Mouse (Mus musculus) liver, embryonic 15.5 days (tissue): ENCODE data around the gene Rinl. TPM values are rescaled to one million over a fixed set of nuclear protein-coding genes. Genes with fewer than 3 reads are reported as not detected.
A peak's percentile ranks its signal among the peaks of the same experiment; 100 is the strongest.

Experiments used
- ATAC-seq: fragments of 200-750 bp; cut with Nextera tagmentation; 2 replicates; pipeline ENCODE4 v1.8.0; 2017; ENCODE audit warnings: moderate number of reproducible peaks, mild to moderate bottlenecking, moderate library complexity; ENCODE audit not compliant: insufficient read depth
- H3K27ac ChIP-seq: fragments of 300-500 bp; sonication (generic); replicated peaks from 2 replicates; pipeline ENCODE4 v1.5.1; 2015; ENCODE audit warnings: mild to moderate bottlenecking, inconsistent platforms
- H3K27me3 ChIP-seq: fragments of 300-500 bp; sonication (generic); 2 replicates; pipeline ENCODE4 v1.6.1; 2015; ENCODE audit warnings: mild to moderate bottlenecking, inconsistent platforms
- H3K36me3 ChIP-seq: fragments of 300-500 bp; sonication (generic); replicated peaks from 2 replicates; pipeline ENCODE4 v1.6.1; 2015; ENCODE audit warnings: moderate library complexity, mild to moderate bottlenecking, inconsistent platforms
- H3K4me1 ChIP-seq: fragments of 300-500 bp; sonication (generic); replicated peaks from 2 replicates; pipeline ENCODE4 v1.6.1; 2015; ENCODE audit warnings: inconsistent platforms
- H3K4me2 ChIP-seq: fragments of 300-500 bp; sonication (generic); 2 replicates; pipeline ENCODE4 v1.6.1; 2015; ENCODE audit warnings: moderate library complexity, mild to moderate bottlenecking, inconsistent platforms
- H3K4me3 ChIP-seq: fragments of 300-500 bp; sonication (generic); replicated peaks from 2 replicates; pipeline ENCODE4 v1.5.1; 2015; ENCODE audit warnings: mild to moderate bottlenecking, inconsistent platforms
- H3K9ac ChIP-seq: fragments of 300-500 bp; sonication (generic); 2 replicates; pipeline ENCODE4 v1.6.1; 2015; ENCODE audit warnings: moderate library complexity, mild to moderate bottlenecking, inconsistent platforms
- H3K9me3 ChIP-seq: fragments of 300-500 bp; sonication (generic); replicated peaks from 2 replicates; pipeline ENCODE4 v1.6.1; 2016; ENCODE audit warnings: inconsistent platforms
- whole genome bisulfite sequencing: fragments of 180-500 bp; shearing (Covaris S2); methylation state at CpG from one replicate; pipeline ENCODE4 v1.1.7; 2015; ENCODE audit warnings: mixed read lengths; ENCODE audit not compliant: insufficient replicate concordance; 5-methylcytosine and 5-hydroxymethylcytosine counted together
- polyA plus RNA-seq: library from polyadenylated mRNA; unstranded; fragments of >200 nt; fragmentation: Nextera tagmentation; extraction: Ambion mirVana; gene quantifications from 2 replicates; pipeline ENCODE4 v1.2.1, GENCODE M21; 2015

Gene Rinl
- 9.4 and 10.2 TPM in 2 replicates for polyA plus RNA-seq

GRCm38 (mm10) chr7:28788307-28789195, at the start of gene Rinl:
Gene Rinl (plus strand): TSS chr7:28788969.
- Histone ChIP-seq H3K4me2 (peak within 1 kb of the TSS; percentile 7; the same call in 1 of the 2 replicates), H3K9ac (peak within 1 kb of the TSS; percentile 15; the same call in 1 of the 2 replicates), H3K9me3 (no peaks in the 10 kb centered on the region), H3K27me3 (no peaks in the 10 kb centered on the region), H3K27ac (no peak within 1 kb of the TSS), H3K36me3 (no peaks in the 10 kb centered on the region), H3K4me1 (peaks cover 13% of the 10 kb centered on the region), H3K4me3 (peak within 1 kb of the TSS; percentile 36)
- WGBS: 34% methylated on average over 5 of the region's 5 CpGs
- no peak for ATAC-seq

- Histone ChIP-seq H3K4me3 (no peak overlapping the region), H3K36me3 (peaks cover 12% of the 10 kb centered on the region), H3K27ac (no peak overlapping the region), H3K9me3 (no peaks in the 10 kb centered on the region), H3K27me3 (no peaks in the 10 kb centered on the region), H3K4me1 (peaks cover 26% of the 10 kb centered on the region), H3K4me2 (no peak overlapping the region), H3K9ac (no peak overlapping the region)
- ATAC-seq: no peak
- 81% methylated on average over 21 of the region's 21 CpGs for WGBS
These were observed 48.9 kb upstream of the Rinl start for GRCm38 (mm10) chr7:28739829-28740228.

GRCm38 (mm10) chr7:28740949-28741348, 47.8 kb upstream of the Rinl start:
- no peak for ATAC-seq
- no peaks in the 10 kb centered on the region for H3K27me3 ChIP-seq
- H3K36me3 ChIP-seq: peaks cover 16% of the 10 kb centered on the region
- WGBS: 32% methylated on average over 9 of the region's 9 CpGs
- peaks cover 26% of the 10 kb centered on the region for H3K4me1 ChIP-seq
- peak overlapping the region; percentile 75 for H3K27ac ChIP-seq
- peak overlapping the region; percentile 77 for H3K9ac ChIP-seq
- peak overlapping the region; percentile 78 for H3K4me2 ChIP-seq
- peak overlapping the region; percentile 86 for H3K4me3 ChIP-seq
- H3K9me3 ChIP-seq: no peaks in the 10 kb centered on the region

- WGBS: under 1% methylated on average over 13 of the region's 13 CpGs
These were observed 47.4 kb upstream of the Rinl start for GRCm38 (mm10) chr7:28741368-28741708.

GRCm38 (mm10) chr7:28741709-28742438, 46.9 kb upstream of the Rinl start, which contains the start of the genes Mrps12 and Sars2:
Gene Mrps12 (minus strand): TSS chr7:28741820.
Gene Sars2 (plus strand): TSS chr7:28741992.
- no peaks in the 10 kb centered on the region for H3K27me3 ChIP-seq
- H3K4me1 ChIP-seq: peaks cover 26% of the 10 kb centered on the region
- ATAC-seq: peak; percentile 94
- peak within 1 kb of the TSS; percentile 78 for H3K4me2 ChIP-seq
- peak within 1 kb of the TSS; percentile 77 for H3K9ac ChIP-seq
- H3K9me3 ChIP-seq: no peaks in the 10 kb centered on the region
- H3K27ac ChIP-seq: peak within 1 kb of the TSS; percentile 84
- H3K4me3 ChIP-seq: peak within 1 kb of the TSS; percentile 86
- WGBS: under 1% methylated on average over 39 of the region's 39 CpGs
- peaks cover 21% of the 10 kb centered on the region for H3K36me3 ChIP-seq

More at GRCm38 (mm10) chr7:28741368-28741708, 47.4 kb upstream of the Rinl start:
- ATAC-seq: peak; percentile 2; the same call in 1 of the 2 replicates
- Histone ChIP-seq H3K27ac (peak overlapping the region; percentile 75), H3K36me3 (peaks cover 20% of the 10 kb centered on the region), H3K27me3 (no peaks in the 10 kb centered on the region), H3K4me2 (peak overlapping the region; percentile 78), H3K9me3 (no peaks in the 10 kb centered on the region), H3K9ac (peak overlapping the region; percentile 77), H3K4me1 (peaks cover 26% of the 10 kb centered on the region), H3K4me3 (peak overlapping the region; percentile 86)

- Histone ChIP-seq H3K4me3 (no peak overlapping the region), H3K9me3 (no peaks in the 10 kb centered on the region), H3K4me1 (no peaks in the 10 kb centered on the region), H3K4me2 (no peak overlapping the region), H3K36me3 (peaks cover 12% of the 10 kb centered on the region; the same call in 1 of the 2 replicates), H3K9ac (no peak overlapping the region), H3K27ac (no peak overlapping the region), H3K27me3 (peaks cover under 1% of the 10 kb centered on the region; the same call in 1 of the 2 replicates)
- ATAC-seq: no peak
- 78% methylated on average over 7 of the region's 7 CpGs for WGBS
These were observed 38.8 kb upstream of the Rinl start for GRCm38 (mm10) chr7:28749935-28750334.

- ATAC-seq: no peak
- H3K4me1 ChIP-seq: peaks cover 7% of the 10 kb centered on the region; the same call in 1 of the 2 replicates
- no peak within 1 kb of the TSS for H3K27ac ChIP-seq
- no peaks in the 10 kb centered on the region for H3K9me3 ChIP-seq
- 5% methylated on average over 17 of the region's 17 CpGs for WGBS
- H3K36me3 ChIP-seq: peaks cover 23% of the 10 kb centered on the region
- peaks cover 26% of the 10 kb centered on the region for H3K27me3 ChIP-seq
- no peak within 1 kb of the TSS for H3K9ac ChIP-seq
- H3K4me2 ChIP-seq: no peak within 1 kb of the TSS
- H3K4me3 ChIP-seq: no peak within 1 kb of the TSS
These were observed 32.7 kb upstream of the Rinl start, which contains the start of gene Ccer2 for GRCm38 (mm10) chr7:28756079-28756478. Gene Ccer2 (plus strand): TSS chr7:28756174.

GRCm38 (mm10) chr7:28758623-28759022, 30.1 kb upstream of the Rinl start:
- no peak overlapping the region for H3K27ac ChIP-seq
- H3K36me3 ChIP-seq: peaks cover 42% of the 10 kb centered on the region
- 76% methylated on average over 13 of the region's 13 CpGs for WGBS
- no peak for ATAC-seq
- no peak overlapping the region for H3K4me2 ChIP-seq
- no peaks in the 10 kb centered on the region for H3K9me3 ChIP-seq
- no peak overlapping the region for H3K4me3 ChIP-seq
- H3K27me3 ChIP-seq: peaks cover 26% of the 10 kb centered on the region
- H3K4me1 ChIP-seq: peaks cover 7% of the 10 kb centered on the region; the same call in 1 of the 2 replicates
- H3K9ac ChIP-seq: no peak overlapping the region

- peaks cover 19% of the 10 kb centered on the region for H3K4me1 ChIP-seq
- H3K36me3 ChIP-seq: peaks cover 42% of the 10 kb centered on the region
- H3K27ac ChIP-seq: no peak overlapping the region
- no peak overlapping the region for H3K4me3 ChIP-seq
- 88% methylated on average over 9 of the region's 9 CpGs for WGBS
- H3K9me3 ChIP-seq: no peaks in the 10 kb centered on the region
- H3K4me2 ChIP-seq: no peak overlapping the region
- H3K9ac ChIP-seq: no peak overlapping the region
- H3K27me3 ChIP-seq: peaks cover 6% of the 10 kb centered on the region; the same call in 1 of the 2 replicates
- ATAC-seq: no peak
These were observed 26.9 kb upstream of the Rinl start for GRCm38 (mm10) chr7:28761907-28762306.

- 0 out of 2 replicates have a peak overlapping the region, but pooled peaks have one; percentile 72 for H3K9ac ChIP-seq
- H3K27me3 ChIP-seq: no peaks in the 10 kb centered on the region
- peaks cover 27% of the 10 kb centered on the region for H3K36me3 ChIP-seq
- peak overlapping the region; percentile 80 for H3K4me3 ChIP-seq
- H3K27ac ChIP-seq: 0 out of 2 replicates have a peak overlapping the region, but pooled peaks have one; percentile 24
- no peak for ATAC-seq
- peaks cover 46% of the 10 kb centered on the region for H3K4me1 ChIP-seq
- 58% methylated on average over 6 of the region's 6 CpGs for WGBS
- H3K4me2 ChIP-seq: peak overlapping the region; percentile 85
- no peaks in the 10 kb centered on the region for H3K9me3 ChIP-seq
These were observed 23.6 kb upstream of the Rinl start for GRCm38 (mm10) chr7:28765211-28765610.
